Mouse (Mus musculus): ENCODE results near the gene Ddi2. TPM values are rescaled to one million over a fixed set of nuclear protein-coding genes. Genes with fewer than 3 reads are reported as not detected.

The Ddi2 gene
- polyA plus RNA-seq, 1 experiment from 2014 or later, result 29.3 TPM

DNA sequence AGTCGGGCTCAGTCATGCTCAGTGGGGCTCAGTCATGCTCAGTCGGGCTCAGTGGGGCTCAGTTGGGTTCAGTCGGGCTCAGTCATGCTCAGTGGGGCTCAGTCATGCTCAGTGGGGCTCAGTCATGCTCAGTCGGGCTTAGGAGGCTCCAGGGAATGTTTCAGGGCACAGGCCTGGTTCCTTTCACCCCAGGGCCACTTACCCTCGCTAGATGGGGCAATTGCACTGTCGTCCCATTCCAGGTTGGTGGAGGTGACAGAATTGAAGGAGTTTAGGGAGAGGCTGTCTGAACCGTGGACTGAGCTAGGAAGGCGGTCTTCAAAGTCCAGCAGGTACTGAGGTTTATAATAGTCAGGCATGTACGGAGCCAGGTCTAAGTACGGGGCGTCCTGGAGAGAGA, 83.7 kb downstream of the Ddi2 start:
- Histone ChIP-seq H3K9me3 (ENCODE audit: control insufficient read depth, low read length) (no peaks in the 10 kb centered on the region), H3K9ac (ENCODE audit: low read depth, low read length) (no peak overlapping the region), H3K4me1 (replicated peaks; ENCODE audit: control insufficient read depth, insufficient read depth, low read length) (no peaks in the 10 kb centered on the region), H3K36me3 (ENCODE audit: control insufficient read depth, insufficient read depth, low read length) (peaks cover 16% of the 10 kb centered on the region), H3K4me3 (ENCODE audit: low read depth, low read length) (no peak overlapping the region), H3K4me2 (no peak overlapping the region), H3K27ac (ENCODE audit: low read depth, low read length) (no peak overlapping the region), H3K27me3 (replicated peaks; ENCODE audit: control insufficient read depth, insufficient read depth, low read length) (no peaks in the 10 kb centered on the region)
- ATAC-seq (replicated peaks; ENCODE audit: low FRiP score) (no peak), DNase-seq (ENCODE audit: low spot score) (no peak)
- WGBS, result 82% methylated on average over 11 of the region's 11 CpGs

DNA sequence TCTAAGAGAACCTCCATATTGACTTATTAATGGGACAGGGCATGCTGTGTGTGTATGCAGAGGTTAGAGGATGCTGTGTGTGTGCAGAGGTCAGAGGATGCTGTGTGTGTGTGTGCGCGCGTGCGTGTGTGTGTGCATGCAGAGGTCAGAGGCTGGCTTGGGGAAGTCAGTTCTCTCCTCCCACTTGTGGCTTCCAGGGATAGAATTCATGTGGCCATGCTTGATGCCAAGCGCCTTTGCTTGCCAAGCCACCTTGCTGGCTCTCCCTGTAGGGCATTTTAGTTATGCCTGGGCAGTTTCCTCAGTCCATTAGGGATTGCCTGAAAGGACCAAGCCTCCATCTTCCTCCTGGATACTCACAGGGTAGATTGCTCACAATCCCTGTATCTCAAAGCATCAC, 86.5 kb downstream of the Ddi2 start:
- Histone ChIP-seq H3K27me3 (replicated peaks; ENCODE audit: control insufficient read depth, insufficient read depth, low read length) (no peaks in the 10 kb centered on the region), H3K9me3 (ENCODE audit: control insufficient read depth, low read length) (no peaks in the 10 kb centered on the region), H3K36me3 (ENCODE audit: control insufficient read depth, insufficient read depth, low read length) (peaks cover 25% of the 10 kb centered on the region), H3K4me2 (no peak overlapping the region), H3K9ac (ENCODE audit: low read depth, low read length) (no peak overlapping the region), H3K27ac (ENCODE audit: low read depth, low read length) (no peak overlapping the region), H3K4me3 (ENCODE audit: low read depth, low read length) (no peak overlapping the region), H3K4me1 (replicated peaks; ENCODE audit: control insufficient read depth, insufficient read depth, low read length) (no peaks in the 10 kb centered on the region)
- WGBS, result 90% methylated on average over 5 of the region's 5 CpGs
- ATAC-seq (replicated peaks; ENCODE audit: low FRiP score), result no peak
- no peak for DNase-seq (ENCODE audit: low spot score)

DNA sequence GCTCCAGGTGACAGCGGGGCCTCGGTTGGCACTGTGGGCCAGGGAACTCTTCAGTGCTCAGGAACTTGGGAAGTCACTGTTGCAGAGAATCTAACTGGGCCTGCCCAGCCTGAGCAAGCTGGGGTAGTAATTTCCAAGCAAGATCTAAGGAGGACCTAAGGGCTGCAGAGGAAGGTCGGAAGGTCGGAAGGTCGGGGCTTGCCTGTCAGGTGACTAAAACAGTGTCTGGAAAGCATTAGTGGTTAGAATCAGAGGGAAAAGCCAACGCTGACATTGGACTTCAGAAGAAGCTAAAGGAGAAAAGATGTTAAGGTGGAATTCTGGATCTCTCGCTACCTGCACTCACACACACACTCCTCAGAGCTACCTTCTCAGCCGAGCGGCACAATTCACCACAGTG, 87.2 kb downstream of the Ddi2 start:
- Histone ChIP-seq H3K36me3 (ENCODE audit: control insufficient read depth, insufficient read depth, low read length) (peaks cover 32% of the 10 kb centered on the region), H3K4me2 (no peak overlapping the region), H3K27ac (ENCODE audit: low read depth, low read length) (no peak overlapping the region), H3K27me3 (replicated peaks; ENCODE audit: control insufficient read depth, insufficient read depth, low read length) (no peaks in the 10 kb centered on the region), H3K9me3 (ENCODE audit: control insufficient read depth, low read length) (no peaks in the 10 kb centered on the region), H3K9ac (ENCODE audit: low read depth, low read length) (no peak overlapping the region), H3K4me1 (replicated peaks; ENCODE audit: control insufficient read depth, insufficient read depth, low read length) (no peaks in the 10 kb centered on the region), H3K4me3 (ENCODE audit: low read depth, low read length) (no peak overlapping the region)
- WGBS, result 78% methylated on average over 9 of the region's 9 CpGs
- no peak for ATAC-seq (replicated peaks; ENCODE audit: low FRiP score)
- no peak for DNase-seq (ENCODE audit: low spot score)

DNA sequence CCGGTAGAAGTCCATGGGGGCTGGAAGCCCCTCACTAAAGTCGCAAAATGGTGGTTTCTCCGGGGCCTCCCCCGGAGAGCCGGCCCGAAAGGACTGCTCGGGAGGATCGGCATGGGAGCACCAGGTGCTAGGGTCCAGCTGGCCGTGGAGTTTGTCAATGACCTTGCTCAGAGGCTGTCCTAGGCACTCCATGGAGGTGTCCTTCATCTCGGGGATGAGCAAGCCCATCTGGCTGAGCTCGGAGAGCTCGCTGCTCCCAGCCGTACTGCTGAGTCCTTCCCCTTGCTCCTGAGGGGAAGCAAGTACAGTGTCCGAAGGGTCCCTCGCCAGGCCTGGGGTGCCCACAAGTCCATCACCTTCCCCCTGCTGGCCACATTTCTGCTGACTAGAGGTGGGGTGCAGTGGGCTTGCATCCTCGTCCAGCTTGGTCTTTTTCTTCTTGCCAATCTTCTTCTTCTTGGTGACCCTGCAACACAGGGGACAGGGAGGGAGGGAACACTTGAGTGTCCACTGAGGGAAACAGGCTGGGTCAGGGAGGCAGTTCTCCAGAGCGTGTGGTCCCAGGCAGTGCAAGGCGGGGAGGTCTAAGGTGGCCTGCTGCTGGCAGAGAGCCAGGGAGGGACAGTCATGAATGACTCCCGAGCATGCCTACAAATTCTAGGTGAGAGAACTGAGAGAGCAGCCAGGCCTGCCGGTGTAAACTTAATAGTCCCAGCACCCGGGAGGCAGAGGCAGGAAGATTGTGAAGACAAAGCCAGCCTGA, 90.9 kb downstream of the Ddi2 start:
- ATAC-seq (replicated peaks; ENCODE audit: low FRiP score) (no peak), DNase-seq (ENCODE audit: low spot score) (no peak)
- Histone ChIP-seq H3K4me2 (no peak overlapping the region), H3K9ac (ENCODE audit: low read depth, low read length) (no peak overlapping the region), H3K27ac (ENCODE audit: low read depth, low read length) (no peak overlapping the region), H3K36me3 (ENCODE audit: control insufficient read depth, insufficient read depth, low read length) (peaks cover 33% of the 10 kb centered on the region), H3K27me3 (replicated peaks; ENCODE audit: control insufficient read depth, insufficient read depth, low read length) (no peaks in the 10 kb centered on the region), H3K4me3 (ENCODE audit: low read depth, low read length) (no peak overlapping the region), H3K4me1 (replicated peaks; ENCODE audit: control insufficient read depth, insufficient read depth, low read length) (no peaks in the 10 kb centered on the region), H3K9me3 (ENCODE audit: control insufficient read depth, low read length) (no peaks in the 10 kb centered on the region)
- 94% methylated on average over 21 of the region's 21 CpGs for WGBS

DNA sequence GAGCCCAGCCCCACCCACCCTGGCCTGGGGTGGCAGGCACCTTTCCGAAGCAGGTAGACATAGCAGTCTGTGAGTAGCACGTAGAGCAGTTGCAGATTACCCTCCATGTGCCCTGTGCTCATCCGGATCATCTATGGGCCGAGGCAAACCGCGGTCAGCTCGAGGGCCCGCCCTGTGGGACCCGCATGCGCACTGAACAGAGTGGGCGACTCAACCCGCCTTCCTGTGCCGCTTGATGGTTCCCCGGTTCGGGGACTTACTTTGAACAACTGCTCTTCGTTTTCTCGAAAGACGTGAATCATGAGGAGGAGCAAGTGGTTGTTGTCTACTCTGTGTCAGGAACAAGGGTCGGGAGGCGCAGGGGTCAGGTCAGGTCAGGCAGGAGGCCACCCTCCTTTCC, 92.0 kb downstream of the Ddi2 start:
- no peak overlapping the region for H3K9ac ChIP-seq (ENCODE audit: low read depth, low read length)
- H3K36me3 ChIP-seq (ENCODE audit: control insufficient read depth, insufficient read depth, low read length), result peaks cover 33% of the 10 kb centered on the region
- H3K4me3 ChIP-seq (ENCODE audit: low read depth, low read length), result no peak overlapping the region
- H3K27ac ChIP-seq (ENCODE audit: low read depth, low read length), result no peak overlapping the region
- H3K9me3 ChIP-seq (ENCODE audit: control insufficient read depth, low read length), result no peaks in the 10 kb centered on the region
- no peaks in the 10 kb centered on the region for H3K4me1 ChIP-seq (replicated peaks; ENCODE audit: control insufficient read depth, insufficient read depth, low read length)
- no peak overlapping the region for H3K4me2 ChIP-seq
- DNase-seq (ENCODE audit: low spot score), result no peak
- no peak for ATAC-seq (replicated peaks; ENCODE audit: low FRiP score)
- no peaks in the 10 kb centered on the region for H3K27me3 ChIP-seq (replicated peaks; ENCODE audit: control insufficient read depth, insufficient read depth, low read length)
- 93% methylated on average over 20 of the region's 20 CpGs for WGBS

DNA sequence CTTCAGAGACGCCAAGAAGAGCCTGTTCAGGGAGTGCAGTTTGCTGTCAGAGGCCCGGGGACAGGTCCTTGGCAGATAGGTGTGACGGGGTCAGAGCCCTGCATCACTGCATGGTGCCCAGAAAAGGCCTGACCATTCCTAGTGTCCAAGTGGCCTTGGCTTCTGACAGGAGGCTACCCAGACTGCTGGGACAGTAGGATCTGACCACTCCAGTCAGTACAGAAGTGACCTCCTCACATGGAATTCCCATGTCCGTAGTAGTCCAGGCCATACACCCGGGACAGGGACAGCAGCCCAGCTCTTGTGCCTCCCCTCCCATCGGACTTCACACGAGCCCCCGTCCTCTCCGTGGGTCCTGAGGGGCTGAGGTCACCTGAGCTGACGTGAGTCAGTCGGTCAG, 93.2 kb downstream of the Ddi2 start:
- Histone ChIP-seq H3K4me3 (ENCODE audit: low read depth, low read length) (no peak overlapping the region), H3K4me2 (no peak overlapping the region), H3K36me3 (ENCODE audit: control insufficient read depth, insufficient read depth, low read length) (peaks cover 36% of the 10 kb centered on the region), H3K9ac (ENCODE audit: low read depth, low read length) (no peak overlapping the region), H3K27me3 (replicated peaks; ENCODE audit: control insufficient read depth, insufficient read depth, low read length) (no peaks in the 10 kb centered on the region), H3K4me1 (replicated peaks; ENCODE audit: control insufficient read depth, insufficient read depth, low read length) (no peaks in the 10 kb centered on the region), H3K27ac (ENCODE audit: low read depth, low read length) (no peak overlapping the region), H3K9me3 (ENCODE audit: control insufficient read depth, low read length) (no peaks in the 10 kb centered on the region)
- WGBS, result 91% methylated on average over 11 of the region's 11 CpGs
- DNase-seq (ENCODE audit: low spot score), result no peak
- no peak for ATAC-seq (replicated peaks; ENCODE audit: low FRiP score)

DNA sequence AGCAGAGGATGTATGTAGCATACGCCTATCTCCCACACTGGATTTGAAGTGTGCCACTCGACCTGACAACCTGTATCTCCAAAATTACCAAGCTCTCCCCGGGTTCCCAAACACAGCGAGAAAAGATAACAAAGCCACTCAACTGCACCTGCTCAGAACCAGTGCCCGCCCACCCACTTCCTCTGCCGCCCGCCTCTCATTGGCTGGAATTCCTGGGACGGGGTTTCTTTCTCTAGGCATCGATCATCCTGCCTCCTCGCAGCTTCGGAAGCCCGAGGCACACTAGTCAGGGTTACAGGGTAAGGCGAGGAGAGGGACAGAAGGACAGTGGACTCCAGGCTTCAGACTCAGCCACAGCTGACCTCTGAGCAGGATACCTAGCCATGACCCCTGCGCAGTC, 94.6 kb downstream of the Ddi2 start:
- WGBS, result 81% methylated on average over 14 of the region's 14 CpGs
- H3K36me3 ChIP-seq (ENCODE audit: control insufficient read depth, insufficient read depth, low read length), result peaks cover 36% of the 10 kb centered on the region

More for the DNA sequence above, 94.6 kb downstream of the Ddi2 start:
- no peaks in the 10 kb centered on the region for H3K4me1 ChIP-seq (replicated peaks; ENCODE audit: control insufficient read depth, insufficient read depth, low read length)
- ATAC-seq (replicated peaks; ENCODE audit: low FRiP score) (no peak), DNase-seq (ENCODE audit: low spot score) (no peak)
- H3K9ac ChIP-seq (ENCODE audit: low read depth, low read length), result no peak overlapping the region
- H3K27me3 ChIP-seq (replicated peaks; ENCODE audit: control insufficient read depth, insufficient read depth, low read length), result no peaks in the 10 kb centered on the region
- no peak overlapping the region for H3K27ac ChIP-seq (ENCODE audit: low read depth, low read length)
- H3K9me3 ChIP-seq (ENCODE audit: control insufficient read depth, low read length), result no peaks in the 10 kb centered on the region
- no peak overlapping the region for H3K4me3 ChIP-seq (ENCODE audit: low read depth, low read length)
- no peak overlapping the region for H3K4me2 ChIP-seq

Other genes starting within 250 kb of the Ddi2 start
- 9.1 and 10.4 TPM in 2 replicates for gene Spen, start 184.8 kb downstream of the Ddi2 start, polyA plus RNA-seq (2014; fragmentation: Nextera tagmentation; extraction: Ambion mirVana)
- 15.4 and 17.0 TPM in 2 replicates for gene Fblim1, start 117.3 kb downstream of the Ddi2 start, polyA plus RNA-seq (2014; fragmentation: Nextera tagmentation; extraction: Ambion mirVana)
- gene Tmem82, start 104.8 kb downstream of the Ddi2 start, polyA plus RNA-seq (2014; fragmentation: Nextera tagmentation; extraction: Ambion mirVana), result 3.3 and 3.7 TPM in 2 replicates
- not detected in 2 replicates for gene Slc25a34, start 99.6 kb downstream of the Ddi2 start, polyA plus RNA-seq (2014; fragmentation: Nextera tagmentation; extraction: Ambion mirVana)
- gene Plekhm2, start 58.5 kb downstream of the Ddi2 start, polyA plus RNA-seq (2014; fragmentation: Nextera tagmentation; extraction: Ambion mirVana), result 2.1 and 3.4 TPM in 2 replicates
- 2.7 TPM in 1 of 2 replicates, not detected in the other for gene Rsc1a1, start 37.8 kb downstream of the Ddi2 start, polyA plus RNA-seq (2014; fragmentation: Nextera tagmentation; extraction: Ambion mirVana)
- gene Agmat, start 23.3 kb upstream of the Ddi2 start, polyA plus RNA-seq (2014; fragmentation: Nextera tagmentation; extraction: Ambion mirVana), result 16.0 and 18.0 TPM in 2 replicates
- gene Dnajc16, start 67.5 kb upstream of the Ddi2 start, polyA plus RNA-seq (2014; fragmentation: Nextera tagmentation; extraction: Ambion mirVana), result 4.0 and 4.2 TPM in 2 replicates
- 16.5 and 18.3 TPM in 2 replicates for gene Casp9, start 70.2 kb upstream of the Ddi2 start, polyA plus RNA-seq (2014; fragmentation: Nextera tagmentation; extraction: Ambion mirVana)
- gene Cela2a, start 102.7 kb upstream of the Ddi2 start, polyA plus RNA-seq (2014; fragmentation: Nextera tagmentation; extraction: Ambion mirVana), result not detected in 2 replicates
- gene Ctrc, start 122.9 kb upstream of the Ddi2 start, polyA plus RNA-seq (2014; fragmentation: Nextera tagmentation; extraction: Ambion mirVana), result not detected in 2 replicates
- 62.1 and 69.1 TPM in 2 replicates for gene Efhd2, start 151.5 kb upstream of the Ddi2 start, polyA plus RNA-seq (2014; fragmentation: Nextera tagmentation; extraction: Ambion mirVana)